Mouse (Mus musculus) heart, adult 8-10 months (tissue): Measurements from ENCODE around the gene March9. TPM values are rescaled to one million over a fixed set of nuclear protein-coding genes. Genes with fewer than 3 reads are reported as not detected.

Experiments used
- DNase-seq: peaks from one replicate; pipeline ENCODE4 v3.0.0; 2022; ENCODE audit warnings: low spot score
- total RNA-seq, 4 experiments: library from RNA; stranded (reverse); gene quantifications; 2 replicates each; pipeline ENCODE4 v1.2.4; 2022

The March9 gene
- 1 to 10 TPM; 2.4 to 4.1 (median 3.3) TPM for total RNA-seq

GRCm38 (mm10) chr10:127059968-127060916 lies at the start of gene March9:
TSS of gene March9 (minus strand) at chr10:127060184.
- no peak for DNase-seq

GRCm38 (mm10) chr10:127108262-127108583 lies 48.2 kb upstream of the March9 start:
- DNase-seq = no peak

- no peak for DNase-seq
Measured at GRCm38 (mm10) chr10:127107563-127108261, 47.7 kb upstream of the March9 start.

- no peak for DNase-seq
Measured at GRCm38 (mm10) chr10:127103631-127104030, 43.6 kb upstream of the March9 start.

- no peak for DNase-seq
Measured at GRCm38 (mm10) chr10:127101151-127101550, 41.2 kb upstream of the March9 start.

GRCm38 (mm10) chr10:127100414-127100813 lies 40.4 kb upstream of the March9 start:
- no peak for DNase-seq

- no peak for DNase-seq
Measured at GRCm38 (mm10) chr10:127099868-127100267, 39.9 kb upstream of the March9 start.

- DNase-seq = no peak
Measured at GRCm38 (mm10) chr10:127099191-127099590, 39.2 kb upstream of the March9 start.

- DNase-seq = no peak
Measured at GRCm38 (mm10) chr10:127098514-127098913, 38.5 kb upstream of the March9 start.

- no peak for DNase-seq
Measured at GRCm38 (mm10) chr10:127094382-127094802, 34.4 kb upstream of the March9 start.

GRCm38 (mm10) chr10:127092742-127093141 lies 32.8 kb upstream of the March9 start:
- DNase-seq = no peak

GRCm38 (mm10) chr10:127091507-127092396 lies 31.8 kb upstream of the March9 start:
- no peak for DNase-seq

- no peak for DNase-seq
Measured at GRCm38 (mm10) chr10:127090560-127091411, 30.8 kb upstream of the March9 start.

- no peak for DNase-seq
Measured at GRCm38 (mm10) chr10:127085633-127086032, 25.6 kb upstream of the March9 start.

- DNase-seq = no peak
Measured at GRCm38 (mm10) chr10:127085052-127085451, 25.1 kb upstream of the March9 start.

GRCm38 (mm10) chr10:127083915-127084306 lies 23.9 kb upstream of the March9 start:
- no peak for DNase-seq

- no peak for DNase-seq
Measured at GRCm38 (mm10) chr10:127083292-127083914, 23.4 kb upstream of the March9 start.

GRCm38 (mm10) chr10:127081996-127082620 lies 22.1 kb upstream of the March9 start:
- no peak for DNase-seq

GRCm38 (mm10) chr10:127080901-127081780 lies 21.2 kb upstream of the March9 start:
- DNase-seq = peak; percentile 65
